In the genomic region with DNA sequence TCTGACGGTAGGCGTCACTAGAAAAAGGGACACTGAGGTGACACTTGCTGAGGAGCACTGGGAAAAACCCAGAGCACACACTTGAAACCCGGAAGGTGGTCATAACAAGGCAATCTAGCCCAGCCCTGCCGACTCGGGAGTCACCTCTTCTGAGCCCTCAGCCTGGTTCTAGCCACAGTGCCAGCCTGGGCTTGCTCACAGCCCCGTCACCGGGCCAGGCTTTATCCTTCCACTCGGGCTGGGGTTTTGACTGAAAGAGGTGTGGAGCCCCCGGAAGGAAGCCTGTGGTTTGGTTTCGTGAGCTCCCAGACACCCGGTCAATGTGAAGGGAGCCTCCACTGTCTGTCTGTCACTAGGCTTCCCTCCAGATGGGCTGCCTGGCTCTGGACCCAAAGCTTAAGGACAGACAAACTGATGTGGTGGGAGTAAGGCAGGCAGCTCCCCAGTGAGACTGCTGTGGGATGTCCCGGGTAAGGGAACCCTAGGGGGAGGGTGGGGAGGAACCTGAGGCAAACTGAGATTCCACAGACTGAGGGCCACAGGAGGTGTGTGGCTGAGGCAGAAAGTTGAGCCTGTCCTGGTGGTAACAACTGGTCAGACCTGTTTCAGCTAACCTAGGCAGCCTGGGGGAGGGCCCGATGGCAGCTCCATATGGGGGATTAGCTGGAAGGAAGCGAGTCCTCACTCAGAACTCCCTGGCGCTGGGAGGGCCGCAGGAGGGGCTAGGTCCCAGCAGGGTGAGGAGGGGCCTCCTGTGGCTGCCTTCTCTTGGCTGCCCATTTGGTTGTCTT, we compare ENCODE assay signal across 8 mouse cellular contexts. TPM values are rescaled to one million over a fixed set of nuclear protein-coding genes. Genes with fewer than 3 reads are reported as not detected.
A peak's percentile ranks its signal among the peaks of the same experiment; 100 is the strongest.
DNase-seq lines count a peak whose midpoint lies in the region; ATAC-seq and TF ChIP-seq lines count a peak whose summit lies in the region.

No protein-coding gene starts in this region.

- peak; percentile 18 for TF ChIP-seq EP300 in CH12.LX (IDR thresholded peaks at IDR 0.05; ENCODE audit: low read length)

- H3K27ac ChIP-seq in forebrain, embryonic 10.5 days, result peak overlapping the region; percentile 62; the same call in 1 of the 2 replicates
- no peak overlapping the region for H3K27ac ChIP-seq in forebrain, embryonic 13.5 days
- peak overlapping the region; percentile 84 for H3K27ac ChIP-seq in CH12.LX (ENCODE audit: insufficient read depth, low read depth)
- H3K27ac ChIP-seq in intestine, postnatal 0 days (ENCODE audit: low read depth, low read length), result peak overlapping the region; percentile 77

- TF ChIP-seq CTCF in CH12.LX (conservative IDR thresholded peaks at IDR 0.05 in 1 of 2, IDR thresholded peaks at IDR 0.05 in 1 of 2; ENCODE audit: low read depth in 2 of 2, low read length in 2 of 2), result no peak
- no peak for TF ChIP-seq CTCF in intestine, postnatal 0 days (IDR thresholded peaks at IDR 0.05; ENCODE audit: low read depth)

- 10% methylated on average over 16 of the region's 16 CpGs for WGBS in forebrain, embryonic 10.5 days
- WGBS in forebrain, embryonic 13.5 days, result 14% methylated on average over 16 of the region's 16 CpGs
- WGBS in intestine, postnatal 0 days, result 13% methylated on average over 16 of the region's 16 CpGs

- DNase-seq in forebrain, embryonic 10.5 days (ENCODE audit: extremely low spot score, low spot score), result peak; percentile 34
- DNase-seq in CH12.LX (ENCODE audit: extremely low read depth), result peak; percentile 87
- peak; percentile 70 for DNase-seq in lung, postnatal 36 days
- DNase-seq in cerebellum, postnatal 10 days, result no peak
- no peak for DNase-seq in cerebellum, adult 11-12 months
- no peak for DNase-seq in layer of hippocampus, postnatal 14 days (ENCODE audit: low spot score in 2 of 2)

- peaks cover 68% of the 10 kb centered on the region for H3K27me3 ChIP-seq in forebrain, embryonic 10.5 days (ENCODE audit: poor library complexity, severe bottlenecking)
- H3K27me3 ChIP-seq in forebrain, embryonic 13.5 days, result 0 out of 2 replicates have a peak, but pooled peaks cover 18% of the 10 kb centered on the region
- no peaks in the 10 kb centered on the region for H3K27me3 ChIP-seq in CH12.LX (replicated peaks)
- H3K27me3 ChIP-seq in intestine, postnatal 0 days (replicated peaks; ENCODE audit: control insufficient read depth, insufficient read depth, low read length), result no peaks in the 10 kb centered on the region

- in situ Hi-C loops in CH12.LX (cut with MboI; ENCODE audit: low pct_ligation_motif_present, low pct_unique_long_range_greater_than_20kb, low sequenced_read_pairs), result no loop called here

- TF ChIP-seq POLR2A in CH12.LX (IDR thresholded peaks at IDR 0.05; ENCODE audit: low read depth, low read length), result peak; percentile 67

- H3K79me2 ChIP-seq in CH12.LX (replicated peaks; ENCODE audit: control insufficient read depth, extremely low read depth, insufficient read depth, poor library complexity, severe bottlenecking), result 0 out of 2 replicates have a peak, but pooled peaks cover 7% of the 10 kb centered on the region

- no peak for ATAC-seq in forebrain, embryonic 13.5 days
- peak; percentile 23; the same call in 1 of the 2 replicates for ATAC-seq in intestine, postnatal 0 days

- no peaks in the 10 kb centered on the region for H3K9me3 ChIP-seq in forebrain, embryonic 10.5 days
- H3K9me3 ChIP-seq in forebrain, embryonic 13.5 days (replicated peaks), result no peaks in the 10 kb centered on the region
- H3K9me3 ChIP-seq in CH12.LX (replicated peaks; ENCODE audit: low read length), result no peaks in the 10 kb centered on the region
- no peaks in the 10 kb centered on the region for H3K9me3 ChIP-seq in intestine, postnatal 0 days (ENCODE audit: control insufficient read depth)

- no peak; the same call in 1 of the 2 replicates for TF ChIP-seq RAD21 in CH12.LX (IDR thresholded peaks at IDR 0.05; ENCODE audit: low read depth, low read length)

- H3K4me2 ChIP-seq in forebrain, embryonic 13.5 days, result no peak overlapping the region
- H3K4me2 ChIP-seq in CH12.LX (ENCODE audit: insufficient read depth, low read depth, poor library complexity, severe bottlenecking), result peak overlapping the region; percentile 88
- H3K4me2 ChIP-seq in intestine, postnatal 0 days (replicated peaks; ENCODE audit: low read depth), result peak overlapping the region; percentile 45

- H3K9ac ChIP-seq in forebrain, embryonic 13.5 days, result no peak overlapping the region
- H3K9ac ChIP-seq in CH12.LX (ENCODE audit: insufficient read depth, low read depth), result peak overlapping the region; percentile 9
- 0 out of 2 replicates have a peak overlapping the region, but pooled peaks have one; percentile 34 for H3K9ac ChIP-seq in intestine, postnatal 0 days (ENCODE audit: low read depth, low read length)

- dilution Hi-C loops in CH12.LX (cut with MboI; ENCODE audit: extremely low pct_ligation_motif_present, extremely low pct_unique_long_range_greater_than_20kb, low sequenced_read_pairs), result no loop called here

- H3K36me3 ChIP-seq in forebrain, embryonic 10.5 days (replicated peaks), result no peaks in the 10 kb centered on the region
- H3K36me3 ChIP-seq in forebrain, embryonic 13.5 days (ENCODE audit: poor library complexity, severe bottlenecking), result no peaks in the 10 kb centered on the region
- H3K36me3 ChIP-seq in CH12.LX (replicated peaks in 1 of 2; ENCODE audit: control insufficient read depth in 1 of 2, insufficient read depth in 1 of 2, low read length in 1 of 2), result peaks cover 30 to 69% of the 10 kb centered on the region in 2 experiments
- H3K36me3 ChIP-seq in intestine, postnatal 0 days (ENCODE audit: control insufficient read depth, insufficient read depth), result peaks cover 25% of the 10 kb centered on the region; the same call in 1 of the 2 replicates

- H3K4me1 ChIP-seq in forebrain, embryonic 10.5 days, result peaks cover 77% of the 10 kb centered on the region
- H3K4me1 ChIP-seq in forebrain, embryonic 13.5 days, result peaks cover 59% of the 10 kb centered on the region
- H3K4me1 ChIP-seq in CH12.LX (ENCODE audit: control insufficient read depth in 1 of 2, insufficient read depth in 2 of 2), result peaks cover 33 to 42% of the 10 kb centered on the region in 2 experiments
- H3K4me1 ChIP-seq in intestine, postnatal 0 days (replicated peaks; ENCODE audit: control insufficient read depth, insufficient read depth, low read length), result peaks cover 35% of the 10 kb centered on the region

- H3K4me3 ChIP-seq in forebrain, embryonic 10.5 days, result peak overlapping the region; percentile 5; the same call in 1 of the 2 replicates
- H3K4me3 ChIP-seq in forebrain, embryonic 13.5 days, result no peak overlapping the region
- peak overlapping the region; percentile 3 to 38 (median 12) for H3K4me3 ChIP-seq in CH12.LX (replicated peaks in 1 of 3; ENCODE audit: low read depth in 2 of 3, low read length in 2 of 3, poor library complexity in 1 of 3)
- H3K4me3 ChIP-seq in intestine, postnatal 0 days (ENCODE audit: low read depth, low read length), result no peak overlapping the region

TF ChIP-seq in CH12.LX, 34 proteins besides CTCF, POLR2A, EP300 and RAD21 (continues in another document):
- TF ChIP-seq SIN3A (IDR thresholded peaks at IDR 0.05; ENCODE audit: low read length) (no peak; the same call in 1 of the 2 replicates), E2F4 (IDR thresholded peaks at IDR 0.05; ENCODE audit: insufficient replicate concordance, low read depth, low read length) (no peak), ZNF384 (IDR thresholded peaks at IDR 0.05; ENCODE audit: low read depth, low read length) (no peak), MEF2A (IDR thresholded peaks at IDR 0.05; ENCODE audit: borderline replicate concordance, low read depth, low read length) (peak; percentile 90), TBP (conservative IDR thresholded peaks at IDR 0.05; ENCODE audit: low read depth, low read length) (peak; percentile 87), ZKSCAN1 (IDR thresholded peaks at IDR 0.05; ENCODE audit: borderline replicate concordance, low read depth, low read length) (no peak), HCFC1 (IDR thresholded peaks at IDR 0.05; ENCODE audit: low read depth, low read length) (no peak; the same call in 1 of the 2 replicates), CHD1 (IDR thresholded peaks at IDR 0.05; ENCODE audit: low read depth, low read length) (peak; percentile 97)

RNA-seq across cellular contexts. Expression of gene Slc9a3r1, which starts 10.6 kb away (rescaled TPM):
- 36.6 and 38.1 TPM in 2 replicates for polyA plus RNA-seq in forebrain, embryonic 10.5 days (2016; fragmentation: Nextera tagmentation; extraction: Ambion mirVana)
- 28.8 TPM in 2 replicates for polyA plus RNA-seq in forebrain, embryonic 13.5 days (2015; fragmentation: Nextera tagmentation; extraction: Ambion mirVana)
- total RNA-seq in CH12.LX (2012; rRNA removed), result 69.0 and 70.1 TPM in 2 replicates
- total RNA-seq in CH12.LX (2014; rRNA removed), result 43.5 and 51.9 TPM in 2 replicates
- polyA plus RNA-seq in CH12.LX (2012; ENCODE audit: insufficient read length, low read depth), result 63.7 and 64.6 TPM in 2 replicates
- polyA plus RNA-seq in intestine, postnatal 0 days (2015; fragmentation: Nextera tagmentation; extraction: Ambion mirVana), result 679 and 754 TPM in 2 replicates
- 10 to 100 TPM; 79.3 to 82.2 TPM for total RNA-seq in layer of hippocampus, postnatal 14 days (2021)

RNA-seq across cellular contexts. Expression of gene Tmem104, which starts 13.5 kb away (rescaled TPM):
- 8.7 and 8.8 TPM in 2 replicates for polyA plus RNA-seq in forebrain, embryonic 10.5 days (2016; fragmentation: Nextera tagmentation; extraction: Ambion mirVana)
- 7.8 and 9.2 TPM in 2 replicates for polyA plus RNA-seq in forebrain, embryonic 13.5 days (2015; fragmentation: Nextera tagmentation; extraction: Ambion mirVana)
- 15.7 and 16.1 TPM in 2 replicates for total RNA-seq in CH12.LX (2012; rRNA removed)
- 1.6 and 3.5 TPM in 2 replicates for total RNA-seq in CH12.LX (2014; rRNA removed)
- polyA plus RNA-seq in CH12.LX (2012; ENCODE audit: insufficient read length, low read depth), result 10.3 and 10.8 TPM in 2 replicates
- 19.2 and 20.1 TPM in 2 replicates for polyA plus RNA-seq in intestine, postnatal 0 days (2015; fragmentation: Nextera tagmentation; extraction: Ambion mirVana)
- total RNA-seq in layer of hippocampus, postnatal 14 days (2021), result 10 to 100 TPM; 15.0 to 21.2 TPM

RNA-seq across cellular contexts. Expression of gene Nat9, which starts 13.9 kb away (rescaled TPM):
- 16.9 and 20.6 TPM in 2 replicates for polyA plus RNA-seq in forebrain, embryonic 10.5 days (2016; fragmentation: Nextera tagmentation; extraction: Ambion mirVana)
- 18.2 and 20.3 TPM in 2 replicates for polyA plus RNA-seq in forebrain, embryonic 13.5 days (2015; fragmentation: Nextera tagmentation; extraction: Ambion mirVana)
- total RNA-seq in CH12.LX (2012; rRNA removed) (51.7 and 74.0 TPM in 2 replicates), CH12.LX (2014; rRNA removed) (20.7 and 30.6 TPM in 2 replicates)
- 24.1 and 34.0 TPM in 2 replicates for polyA plus RNA-seq in CH12.LX (2012; ENCODE audit: insufficient read length, low read depth)
- polyA plus RNA-seq in intestine, postnatal 0 days (2015; fragmentation: Nextera tagmentation; extraction: Ambion mirVana), result 35.0 and 35.7 TPM in 2 replicates
- 10 to 100 TPM; 19.3 to 19.9 TPM for total RNA-seq in layer of hippocampus, postnatal 14 days (2021)

RNA-seq across cellular contexts. Expression of gene Cd300lf, which starts 40.0 kb away (rescaled TPM):
- polyA plus RNA-seq in forebrain, embryonic 10.5 days (2016; fragmentation: Nextera tagmentation; extraction: Ambion mirVana), result 0.09 and 0.10 TPM in 2 replicates
- 0.11 TPM in 1 of 2 replicates, not detected in the other for polyA plus RNA-seq in forebrain, embryonic 13.5 days (2015; fragmentation: Nextera tagmentation; extraction: Ambion mirVana)
- total RNA-seq in CH12.LX (2012; rRNA removed) (35.3 and 36.1 TPM in 2 replicates), CH12.LX (2014; rRNA removed) (13.5 and 15.5 TPM in 2 replicates)
- polyA plus RNA-seq in CH12.LX (2012; ENCODE audit: insufficient read length, low read depth), result 36.9 and 38.9 TPM in 2 replicates
- 1.1 and 1.3 TPM in 2 replicates for polyA plus RNA-seq in intestine, postnatal 0 days (2015; fragmentation: Nextera tagmentation; extraction: Ambion mirVana)
- under 1 TPM; 0.35 to 0.76 TPM for total RNA-seq in layer of hippocampus, postnatal 14 days (2021)

Comparison
In these comparisons a context has a peak if more than half of its experiments do, and no peak if none do; other contexts are left out.
1. H3K4me3 ChIP-seq: peak in forebrain, embryonic 10.5 days (single experiment) and CH12.LX (3 of 3); none in forebrain, embryonic 13.5 days (single experiment) and intestine, postnatal 0 days (single experiment).
2. DNase-seq: peak in forebrain, embryonic 10.5 days (single experiment), CH12.LX (single experiment) and lung, postnatal 36 days (single experiment); none in cerebellum, postnatal 10 days (0 of 2), cerebellum, adult 11-12 months (single experiment) and layer of hippocampus, postnatal 14 days (0 of 2).
3. RNA of gene Slc9a3r1, which starts 10.6 kb away (polyA plus RNA-seq): 679 to 754 TPM in intestine, postnatal 0 days; 63.7 to 64.6 TPM in CH12.LX, 36.6 to 38.1 TPM in forebrain, embryonic 10.5 days and 28.8 TPM in forebrain, embryonic 13.5 days; every median in the first group is over 10 times any median in the second.